Mouse (Mus musculus): Measurements from ENCODE around the gene St6galnac4. TPM values are rescaled to one million over a fixed set of nuclear protein-coding genes. Genes with fewer than 3 reads are reported as not detected.

The St6galnac4 gene
- total RNA-seq (2021) (10 to 100 TPM; 16.2 to 17.8 TPM), polyA plus RNA-seq (2012; rRNA removed) (25.2 and 28.6 TPM in 2 replicates)
- long read RNA-seq, transcript St6galnac4-204 (5 exons, 2,826 nt), result major isoform, 15 of 28 reads
- long read RNA-seq, transcript St6galnac4-201 (6 exons, 3,626 nt), result minor isoform, 7 of 28 reads
- long read RNA-seq, partial matches to known transcripts, result 0 of 28 reads
- long read RNA-seq, other reads (novel, unspliced or antisense), result 6 of 28 reads

- TF ChIP-seq POLR2A (IDR thresholded peaks at IDR 0.05; ENCODE audit: insufficient read depth, low read depth, low read length), result no peak; the same call in 1 of the 2 replicates
- peak; percentile 58 for TF ChIP-seq CTCF (IDR thresholded peaks at IDR 0.05)
- TF ChIP-seq EP300 (IDR thresholded peaks at IDR 0.05; ENCODE audit: insufficient read depth, low read depth, low read length), result no peak
- H3K27ac ChIP-seq, result peak within 1 kb of the TSS; percentile 91
- intact Hi-C loops (cut with DNase I), result loop anchor here (1.0 kb wide), 1 partner anchor 15 kb away; no protein-coding TSS in a partner anchor
Observed at GRCm38 (mm10) chr2:32586871-32587351, at the start of gene St6galnac4. Gene St6galnac4 (plus strand): TSS chr2:32587095.

GRCm38 (mm10) chr2:32537360-32537905 lies 49.5 kb upstream of the St6galnac4 start:
- peak; percentile 46 to 49 for DNase-seq
- peak overlapping the region; percentile 92 for H3K27ac ChIP-seq
- intact Hi-C loops (cut with DNase I), result loop anchor here (1.0 to 2.0 kb wide), 2 partner anchors 23 to 29 kb away; no protein-coding TSS in a partner anchor
- peaks cover 22% of the 10 kb centered on the region for H3K4me1 ChIP-seq (ENCODE audit: control insufficient read depth, insufficient read depth, low read length)
- WGBS, result 18% methylated on average over 9 of the region's 9 CpGs
- H3K4me3 ChIP-seq, result peak overlapping the region; percentile 93
- no peaks in the 10 kb centered on the region for H3K36me3 ChIP-seq (ENCODE audit: control insufficient read depth, insufficient read depth, low read length)
- H3K79me2 ChIP-seq (replicated peaks; ENCODE audit: control insufficient read depth, insufficient read depth, low read length), result peaks cover 2% of the 10 kb centered on the region
- H3K27me3 ChIP-seq (ENCODE audit: control insufficient read depth, insufficient read depth, low read length), result no peaks in the 10 kb centered on the region
- TF ChIP-seq EP300 (IDR thresholded peaks at IDR 0.05; ENCODE audit: insufficient read depth, low read depth, low read length), result 0 out of 2 replicates have a peak, but pooled peaks have one; percentile 22
- TF ChIP-seq CTCF (IDR thresholded peaks at IDR 0.05), result no peak
- H3K9ac ChIP-seq (ENCODE audit: low read depth, low read length), result peak overlapping the region; percentile 75

More at GRCm38 (mm10) chr2:32586871-32587351, at the start of gene St6galnac4:
- H3K79me2 ChIP-seq (replicated peaks; ENCODE audit: control insufficient read depth, insufficient read depth, low read length), result no peaks in the 10 kb centered on the region
- under 1% methylated on average over 38 of the region's 38 CpGs for WGBS
- peak within 1 kb of the TSS; percentile 70 for H3K4me3 ChIP-seq
- peak; percentile 92 to 93 for DNase-seq
- H3K27me3 ChIP-seq (ENCODE audit: control insufficient read depth, insufficient read depth, low read length), result no peaks in the 10 kb centered on the region
- H3K9ac ChIP-seq (ENCODE audit: low read depth, low read length), result peak within 1 kb of the TSS; percentile 80
- H3K4me1 ChIP-seq (ENCODE audit: control insufficient read depth, insufficient read depth, low read length), result peaks cover 7% of the 10 kb centered on the region
- H3K36me3 ChIP-seq (ENCODE audit: control insufficient read depth, insufficient read depth, low read length), result no peaks in the 10 kb centered on the region

GRCm38 (mm10) chr2:32537941-32538340 lies 49.0 kb upstream of the St6galnac4 start:
- TF ChIP-seq EP300 (IDR thresholded peaks at IDR 0.05; ENCODE audit: insufficient read depth, low read depth, low read length) (no peak; the same call in 1 of the 2 replicates), CTCF (IDR thresholded peaks at IDR 0.05) (no peak), POLR2A (IDR thresholded peaks at IDR 0.05; ENCODE audit: insufficient read depth, low read depth, low read length) (no peak)
- H3K36me3 ChIP-seq (ENCODE audit: control insufficient read depth, insufficient read depth, low read length), result no peaks in the 10 kb centered on the region
- no peaks in the 10 kb centered on the region for H3K27me3 ChIP-seq (ENCODE audit: control insufficient read depth, insufficient read depth, low read length)
- H3K79me2 ChIP-seq (replicated peaks; ENCODE audit: control insufficient read depth, insufficient read depth, low read length), result peaks cover 4% of the 10 kb centered on the region
- peaks cover 25% of the 10 kb centered on the region for H3K4me1 ChIP-seq (ENCODE audit: control insufficient read depth, insufficient read depth, low read length)
- H3K27ac ChIP-seq, result peak overlapping the region; percentile 92
- peak overlapping the region; percentile 93 for H3K4me3 ChIP-seq
- WGBS, result 51% methylated on average over 5 of the region's 5 CpGs
- intact Hi-C loops (cut with DNase I), result loop anchor here (1.0 to 2.0 kb wide), 2 partner anchors 23 to 28 kb away; no protein-coding TSS in a partner anchor
- DNase-seq, result peak; percentile 62 to 68
- peak overlapping the region; percentile 75 for H3K9ac ChIP-seq (ENCODE audit: low read depth, low read length)

- H3K4me3 ChIP-seq, result peak overlapping the region; percentile 93; the same call in 1 of the 2 replicates
- peaks cover 27% of the 10 kb centered on the region for H3K4me1 ChIP-seq (ENCODE audit: control insufficient read depth, insufficient read depth, low read length)
- H3K27me3 ChIP-seq (ENCODE audit: control insufficient read depth, insufficient read depth, low read length), result no peaks in the 10 kb centered on the region
- TF ChIP-seq EP300 (IDR thresholded peaks at IDR 0.05; ENCODE audit: insufficient read depth, low read depth, low read length) (no peak), CTCF (IDR thresholded peaks at IDR 0.05) (no peak), POLR2A (IDR thresholded peaks at IDR 0.05; ENCODE audit: insufficient read depth, low read depth, low read length) (no peak)
- H3K36me3 ChIP-seq (ENCODE audit: control insufficient read depth, insufficient read depth, low read length), result no peaks in the 10 kb centered on the region
- intact Hi-C loops (cut with DNase I), result no loop called here
- 68% methylated on average over 4 of the region's 4 CpGs for WGBS
- peak in 1 of 2 experiments; percentile 18 for DNase-seq
- H3K27ac ChIP-seq, result peak overlapping the region; percentile 92
- peaks cover 6% of the 10 kb centered on the region for H3K79me2 ChIP-seq (replicated peaks; ENCODE audit: control insufficient read depth, insufficient read depth, low read length)
- no peak overlapping the region; the same call in 1 of the 2 replicates for H3K9ac ChIP-seq (ENCODE audit: low read depth, low read length)
Observed at GRCm38 (mm10) chr2:32538461-32538860, 48.4 kb upstream of the St6galnac4 start.

DNA sequence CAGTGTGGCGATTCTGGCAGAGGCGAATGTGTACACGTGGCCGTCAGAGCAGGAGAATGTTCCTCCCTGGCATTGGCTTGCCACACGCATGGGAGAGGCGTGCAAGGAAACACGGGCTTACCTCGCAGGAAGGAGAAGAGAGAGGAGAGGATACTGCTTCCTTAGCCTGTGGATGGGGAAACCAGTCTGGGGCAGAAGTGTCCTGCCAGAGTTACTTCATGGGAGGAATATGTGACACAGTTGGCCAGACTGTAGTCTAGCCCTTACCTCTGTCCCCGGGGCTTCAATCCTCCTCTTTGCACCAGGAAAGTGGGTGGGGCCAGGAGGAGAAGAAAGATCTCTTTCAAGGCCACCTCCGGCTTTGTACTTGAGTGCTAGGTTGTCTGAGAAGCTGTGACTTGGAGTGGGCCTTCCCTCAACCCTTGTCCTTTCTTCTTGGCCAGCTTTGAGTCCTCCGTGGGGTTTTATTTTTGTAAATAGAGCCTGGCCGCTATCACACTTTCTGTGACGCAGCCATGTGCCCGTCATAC lies 47.4 kb upstream of the St6galnac4 start:
- Histone ChIP-seq H3K4me1 (ENCODE audit: control insufficient read depth, insufficient read depth, low read length) (peaks cover 29% of the 10 kb centered on the region), H3K27ac (peak overlapping the region; percentile 20), H3K79me2 (replicated peaks; ENCODE audit: control insufficient read depth, insufficient read depth, low read length) (peaks cover 6% of the 10 kb centered on the region), H3K4me3 (no peak overlapping the region), H3K36me3 (ENCODE audit: control insufficient read depth, insufficient read depth, low read length) (no peaks in the 10 kb centered on the region), H3K9ac (ENCODE audit: low read depth, low read length) (no peak overlapping the region; the same call in 1 of the 2 replicates), H3K27me3 (ENCODE audit: control insufficient read depth, insufficient read depth, low read length) (no peaks in the 10 kb centered on the region)
- 0 out of 2 replicates have a peak, but pooled peaks have one; percentile 12 for TF ChIP-seq EP300 (IDR thresholded peaks at IDR 0.05; ENCODE audit: insufficient read depth, low read depth, low read length)
- TF ChIP-seq CTCF (IDR thresholded peaks at IDR 0.05), result no peak
- TF ChIP-seq POLR2A (IDR thresholded peaks at IDR 0.05; ENCODE audit: insufficient read depth, low read depth, low read length), result no peak
- intact Hi-C loops (cut with DNase I), result no loop called here
- DNase-seq, result no peak
- 48% methylated on average over 14 of the region's 14 CpGs for WGBS
